Mouse (Mus musculus) spleen, postnatal 0 days (tissue): ENCODE results near the gene Gsdma3. TPM values are rescaled to one million over a fixed set of nuclear protein-coding genes. Genes with fewer than 3 reads are reported as not detected.

Experiments
- polyA plus RNA-seq: library from polyadenylated mRNA; unstranded; fragments of >200 nt; fragmentation: Nextera tagmentation; extraction: Ambion mirVana; gene quantifications from 2 replicates; pipeline ENCODE4 v1.2.1, GENCODE M21; 2015

The Gsdma3 gene
- polyA plus RNA-seq = not detected in 2 replicates

DNA sequence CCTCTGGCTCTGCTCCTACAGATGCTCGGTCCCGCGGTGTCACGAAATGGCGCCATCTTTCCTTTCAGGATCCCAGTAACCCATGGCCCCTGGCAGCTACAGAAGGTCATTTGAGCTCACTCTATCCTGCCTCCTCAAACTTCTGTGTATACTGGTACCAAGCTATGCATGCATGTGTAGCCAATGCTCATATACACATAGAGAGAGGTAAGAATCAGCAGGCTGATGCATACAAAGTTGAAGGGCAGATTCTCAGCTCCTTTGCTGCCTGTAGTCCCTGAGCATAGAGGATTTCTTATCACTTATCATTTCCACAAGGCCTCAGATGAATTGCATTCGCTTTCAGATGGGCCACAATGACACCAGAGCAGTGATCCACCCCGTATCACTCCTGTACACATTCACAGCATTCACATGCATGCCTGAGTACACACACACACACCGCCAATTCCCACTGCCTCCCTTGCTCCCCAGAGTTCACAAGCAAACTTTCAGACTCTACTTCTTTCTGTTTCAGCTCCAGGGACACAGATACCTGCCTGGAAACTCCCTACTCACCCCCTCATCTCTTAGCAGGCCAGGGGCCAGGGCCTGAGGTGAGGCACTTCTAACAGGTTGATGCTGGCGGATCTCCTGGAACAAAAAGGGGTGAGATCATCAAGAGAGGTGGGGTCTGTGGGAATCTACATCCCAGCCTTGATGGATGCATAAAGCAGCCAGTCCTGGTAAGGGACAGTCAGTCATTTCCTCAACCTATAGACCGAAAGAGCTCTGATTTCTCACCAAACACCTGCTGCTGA, at the start of gene Gsdma3, which contains the start of gene Gm12355:
Gene Gsdma3 (plus strand): TSS at position 750 of the 800 bp plus-strand sequence.
Gene Gm12355 (minus strand): TSS at position 51 of the 800 bp plus-strand sequence.

GRCm38 (mm10) chr11:98586892-98587563, 39.1 kb upstream of the Gsdma3 start, which contains the start of gene Ormdl3:
Gene Ormdl3 (minus strand): TSS chr11:98587368.

GRCm38 (mm10) chr11:98597991-98598390, 28.2 kb upstream of the Gsdma3 start, which contains the start of gene Lrrc3c:
Gene Lrrc3c (plus strand): TSS chr11:98598291.

GRCm38 (mm10) chr11:98646459-98646858, 20.3 kb downstream of the Gsdma3 start, which contains the start of gene Gsdma2:
Gene Gsdma2 (plus strand): TSS chr11:98646759.

GRCm38 (mm10) chr11:98664091-98664490, 37.9 kb downstream of the Gsdma3 start, which contains the start of gene Gsdma:
Gene Gsdma (plus strand): TSS chr11:98664351.

DNA sequence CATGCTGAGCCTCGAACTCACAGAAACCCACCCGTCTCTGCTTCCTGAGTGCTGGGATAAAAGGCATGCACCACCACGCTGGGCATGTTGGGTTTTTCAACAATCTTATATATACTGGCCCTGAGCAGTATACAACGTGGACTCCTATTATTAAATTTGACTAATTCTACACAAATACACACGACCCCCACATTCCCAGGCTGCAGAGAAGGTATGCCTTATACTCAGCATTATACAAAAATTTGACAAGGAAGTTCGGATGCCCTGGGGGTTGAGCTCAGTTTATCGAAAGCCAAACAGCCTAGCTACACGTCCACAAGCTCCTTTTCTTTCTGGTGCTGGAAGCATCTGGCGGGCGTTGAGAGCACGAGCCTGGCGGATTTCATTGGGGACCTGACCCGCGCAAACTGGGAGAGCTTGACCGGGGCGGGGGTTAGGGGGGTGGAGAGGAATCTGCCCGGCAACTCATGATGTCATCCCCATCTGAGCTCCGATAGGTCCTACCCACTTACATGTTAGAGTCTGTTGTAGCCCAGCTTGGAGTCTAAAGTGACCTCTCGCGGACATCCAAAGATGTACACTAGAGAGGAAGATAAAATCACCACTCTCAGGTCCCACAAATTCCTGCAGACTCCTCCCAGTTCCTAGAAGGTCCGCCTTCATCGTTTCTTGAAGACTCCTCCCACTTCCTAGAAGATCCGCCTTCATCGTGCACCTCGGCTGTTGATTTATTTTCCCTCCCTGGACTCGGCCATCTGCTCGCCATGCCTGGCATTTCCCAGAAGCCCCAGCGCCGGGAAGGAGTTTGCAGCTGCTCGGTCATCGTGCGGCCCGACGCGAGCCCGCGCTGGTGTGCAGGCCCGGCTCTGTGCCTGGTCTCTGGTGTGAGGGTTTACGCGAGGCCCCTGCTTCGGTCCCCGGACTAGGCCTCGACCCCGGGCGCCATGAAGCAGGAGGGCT, 55.9 kb downstream of the Gsdma3 start, which contains the start of gene Psmd3:
Gene Psmd3 (plus strand): TSS at position 769 of the 960 bp plus-strand sequence.

Other genes with a start within 250 kb of the Gsdma3 start
- gene Tcap, start 242.5 kb upstream of the Gsdma3 start, polyA plus RNA-seq = not detected in 2 replicates
- gene Pnmt, start 239.9 kb upstream of the Gsdma3 start, polyA plus RNA-seq = not detected in 2 replicates
- gene Pgap3, start 225.9 kb upstream of the Gsdma3 start, polyA plus RNA-seq = 4.4 and 6.1 TPM in 2 replicates
- gene Erbb2, start 213.9 kb upstream of the Gsdma3 start, polyA plus RNA-seq = 3.5 and 4.7 TPM in 2 replicates
- gene Mien1, start 187.4 kb upstream of the Gsdma3 start, polyA plus RNA-seq = 64.5 and 65.2 TPM in 2 replicates
- gene Grb7, start 180.0 kb upstream of the Gsdma3 start, polyA plus RNA-seq = 0.39 and 0.54 TPM in 2 replicates
- gene Ikzf3, start 80.3 kb upstream of the Gsdma3 start, polyA plus RNA-seq = 2.8 and 3.2 TPM in 2 replicates
- gene Zpbp2, start 75.3 kb upstream of the Gsdma3 start, polyA plus RNA-seq = 0.86 and 1.9 TPM in 2 replicates
- gene Ormdl3, start 39.0 kb upstream of the Gsdma3 start, polyA plus RNA-seq = 47.2 and 53.2 TPM in 2 replicates
- gene Lrrc3c, start 28.1 kb upstream of the Gsdma3 start, polyA plus RNA-seq = not detected in 2 replicates
- gene Gm12355, start 699 bp upstream of the Gsdma3 start, polyA plus RNA-seq = 0.89 and 0.91 TPM in 2 replicates
- not detected in 2 replicates for gene Gsdma2, start 20.4 kb downstream of the Gsdma3 start, polyA plus RNA-seq
- 0.08 and 0.10 TPM in 2 replicates for gene Gsdma, start 38.0 kb downstream of the Gsdma3 start, polyA plus RNA-seq
- gene Psmd3, start 56.2 kb downstream of the Gsdma3 start, polyA plus RNA-seq = 97.4 and 100 TPM in 2 replicates
- not detected in 2 replicates for gene Csf3, start 74.9 kb downstream of the Gsdma3 start, polyA plus RNA-seq
- gene Med24, start 103.1 kb downstream of the Gsdma3 start, polyA plus RNA-seq = 22.2 and 22.7 TPM in 2 replicates
- gene Thra, start 114.3 kb downstream of the Gsdma3 start, polyA plus RNA-seq = 15.5 and 19.9 TPM in 2 replicates
- 0.90 and 1.2 TPM in 2 replicates for gene Nr1d1, start 149.0 kb downstream of the Gsdma3 start, polyA plus RNA-seq
- gene Msl1, start 169.2 kb downstream of the Gsdma3 start, polyA plus RNA-seq = 15.0 and 18.0 TPM in 2 replicates
- 15.9 and 16.2 TPM in 2 replicates for gene Casc3, start 178.5 kb downstream of the Gsdma3 start, polyA plus RNA-seq
- gene Rapgefl1, start 210.4 kb downstream of the Gsdma3 start, polyA plus RNA-seq = 0.19 and 0.38 TPM in 2 replicates
- gene Wipf2, start 237.3 kb downstream of the Gsdma3 start, polyA plus RNA-seq = 3.2 and 3.7 TPM in 2 replicates